Mouse (Mus musculus) retina, postnatal 1 day (tissue): ENCODE results near the gene Dop1a.

Source experiments
- DNase-seq: peaks from one replicate; pipeline ENCODE4 v3.0.0-alpha.2; 2012

Dop1a gene

GRCm38 (mm10) chr9:86513733-86514132 is 46.8 kb downstream of the Dop1a start:
- DNase-seq: peak; percentile 6

- DNase-seq: no peak
These were observed 47.4 kb downstream of the Dop1a start for GRCm38 (mm10) chr9:86514390-86514789.

- DNase-seq: no peak
These were observed 47.8 kb downstream of the Dop1a start for GRCm38 (mm10) chr9:86514798-86515197.

DNA sequence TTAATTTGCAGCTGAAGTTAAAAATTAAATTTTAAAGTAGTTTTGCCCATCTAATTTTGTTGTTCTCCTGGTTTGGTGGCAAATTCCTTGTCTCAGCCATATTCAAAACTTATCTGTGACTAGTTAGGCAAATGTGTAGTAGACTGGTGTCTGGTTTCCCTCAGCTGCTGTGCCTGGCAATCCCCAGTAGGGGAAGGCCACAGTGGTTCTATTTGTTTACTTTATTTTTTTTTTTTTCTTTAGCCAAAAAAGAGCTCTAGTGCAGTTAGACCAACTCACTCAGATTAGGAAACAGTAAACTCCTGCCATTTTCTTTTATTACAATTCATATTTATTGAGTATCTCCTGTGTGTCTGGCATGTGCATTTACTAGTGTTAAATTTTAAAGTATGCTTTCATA is 55.4 kb downstream of the Dop1a start:
- no peak for DNase-seq

DNA sequence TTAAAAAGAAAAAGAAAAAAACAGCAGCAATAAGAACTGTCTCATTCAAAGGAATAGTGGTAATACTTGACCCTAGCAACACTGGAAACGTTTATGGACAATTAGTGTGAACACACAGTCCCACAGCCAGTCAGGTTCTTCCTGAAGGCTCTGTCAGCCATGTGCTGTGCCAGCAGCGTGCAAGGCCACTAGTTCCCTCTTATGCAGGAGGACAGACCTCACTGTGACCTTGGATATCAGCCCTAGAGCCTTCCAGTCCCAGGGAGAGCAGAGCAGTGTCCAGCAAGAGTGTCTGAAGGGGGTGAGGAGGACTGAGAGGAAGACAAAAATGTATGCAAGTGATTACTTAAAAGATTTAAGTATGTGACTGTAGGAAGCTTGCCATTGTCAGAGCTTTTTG is 58.6 kb downstream of the Dop1a start:
- DNase-seq: no peak

GRCm38 (mm10) chr9:86534071-86534470 is 67.1 kb downstream of the Dop1a start:
- no peak for DNase-seq

DNA sequence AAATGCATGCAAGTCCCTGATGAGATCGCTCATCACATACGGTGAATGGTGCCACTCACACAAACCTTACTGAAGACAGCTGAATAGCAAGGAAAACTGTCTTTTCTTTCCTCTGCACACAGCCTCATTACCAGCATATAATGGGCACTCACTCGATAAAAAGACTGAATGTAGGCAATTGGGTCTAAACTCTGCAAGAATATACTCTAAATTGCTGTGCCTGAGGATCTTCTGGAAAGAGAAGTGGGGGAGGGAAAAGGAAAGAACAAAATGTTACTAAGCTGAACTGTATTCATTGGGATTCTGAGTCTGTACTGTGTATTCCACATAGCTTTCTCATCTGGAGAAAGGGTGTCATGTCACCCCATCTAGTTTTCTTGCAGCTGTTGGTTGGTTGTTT is 76.5 kb downstream of the Dop1a start:
- no peak for DNase-seq

- no peak for DNase-seq
These were observed 77.6 kb downstream of the Dop1a start for GRCm38 (mm10) chr9:86544559-86544958.

DNA sequence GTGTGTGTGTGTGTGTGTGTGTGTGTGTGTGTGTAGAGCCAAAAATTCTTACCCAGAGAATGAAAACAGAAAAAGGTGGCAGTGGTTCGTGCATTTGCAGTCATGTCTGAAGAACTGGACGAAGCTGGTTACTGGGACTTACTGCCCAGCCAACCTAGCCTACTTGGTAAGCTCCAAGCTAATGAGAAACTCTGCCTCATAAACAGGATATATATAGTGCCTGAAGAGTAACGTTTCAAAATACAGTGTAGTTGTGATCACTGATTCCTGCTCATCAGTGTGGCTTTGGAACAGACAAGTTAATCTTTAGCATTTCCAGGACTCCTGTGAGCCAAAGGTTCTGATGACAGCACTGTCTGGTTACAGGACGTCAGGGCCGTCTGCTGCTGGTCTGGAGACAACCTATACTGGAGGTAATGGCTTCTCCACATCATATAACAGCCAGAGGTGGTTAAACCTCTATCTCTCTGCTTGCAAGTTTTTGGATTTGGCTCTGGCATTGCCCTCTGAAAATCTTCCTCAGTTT is 82.7 kb downstream of the Dop1a start:
- no peak for DNase-seq

DNA sequence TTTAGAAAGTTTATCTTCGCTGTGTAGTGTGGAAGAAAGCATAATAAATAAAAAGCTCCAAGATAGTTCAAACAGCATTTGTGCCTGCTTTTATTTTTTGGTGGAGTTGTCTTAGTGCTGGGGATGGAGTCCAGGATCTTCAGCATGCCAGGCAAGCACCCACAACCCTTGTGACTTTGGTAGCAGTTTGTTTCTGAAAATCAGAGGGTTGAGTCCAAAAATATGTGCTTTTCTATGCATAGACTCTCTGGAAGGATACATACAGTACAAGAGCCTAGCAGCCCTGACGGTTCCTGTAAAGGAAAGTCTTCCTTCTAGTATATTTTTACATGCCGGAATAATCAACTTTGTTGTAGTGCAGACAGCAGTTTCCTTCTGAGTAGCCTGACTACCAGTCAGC is 83.8 kb downstream of the Dop1a start:
- DNase-seq: no peak

GRCm38 (mm10) chr9:86553886-86554285 is 86.9 kb downstream of the Dop1a start:
- no peak for DNase-seq

- no peak for DNase-seq
These were observed 87.7 kb downstream of the Dop1a start for GRCm38 (mm10) chr9:86554641-86555040.

DNA sequence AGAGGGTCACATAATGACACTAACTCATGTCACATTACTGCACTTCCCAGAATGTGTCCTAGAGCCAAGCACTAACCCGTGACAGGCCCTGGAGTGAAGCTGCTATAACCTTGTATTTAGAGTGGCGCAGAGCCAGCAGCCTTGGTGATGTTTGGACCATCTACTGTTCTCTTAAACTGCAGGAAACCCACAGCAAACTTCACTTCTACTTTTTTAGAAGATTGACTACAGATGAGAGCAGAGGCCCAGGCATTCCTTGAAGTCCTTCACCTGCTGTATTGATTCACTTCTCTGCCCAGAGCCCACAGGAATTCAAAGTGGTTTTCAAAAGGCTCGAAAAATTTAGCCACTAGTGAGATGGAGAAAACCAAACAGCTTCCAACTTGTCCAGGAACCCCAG is 93.6 kb downstream of the Dop1a start:
- DNase-seq: no peak

DNA sequence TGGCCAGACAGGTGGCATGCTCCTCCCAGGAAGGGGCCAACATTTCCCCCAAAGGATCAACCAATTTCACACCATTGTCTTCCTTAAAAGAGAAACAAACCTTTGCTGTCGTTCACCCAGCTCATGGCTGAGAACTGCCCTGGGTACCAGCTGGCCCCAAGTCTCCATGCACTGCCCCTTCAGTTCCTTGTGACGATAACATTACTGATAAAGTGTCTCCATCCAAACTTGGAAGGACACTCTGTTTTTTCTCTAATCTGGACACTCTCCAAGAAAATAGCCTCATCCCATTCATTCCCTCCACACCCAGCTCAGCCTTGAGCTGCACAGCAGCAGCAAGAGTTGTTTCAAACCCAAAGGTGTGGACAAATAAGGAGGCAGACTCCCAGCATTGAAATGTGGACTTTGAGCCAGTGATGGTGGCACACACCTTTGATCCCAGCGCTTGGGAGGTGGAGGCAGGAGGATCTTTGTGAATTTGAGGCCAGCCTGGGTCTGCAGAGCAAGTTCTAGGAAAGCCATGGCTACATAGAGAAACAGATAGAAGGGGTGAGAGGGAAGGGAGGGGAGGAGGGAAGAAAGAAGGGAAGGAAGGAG is 102.5 kb downstream of the Dop1a start:
- no peak for DNase-seq

GRCm38 (mm10) chr9:86570261-86570890 is 103.4 kb downstream of the Dop1a start:
- DNase-seq: no peak

DNA sequence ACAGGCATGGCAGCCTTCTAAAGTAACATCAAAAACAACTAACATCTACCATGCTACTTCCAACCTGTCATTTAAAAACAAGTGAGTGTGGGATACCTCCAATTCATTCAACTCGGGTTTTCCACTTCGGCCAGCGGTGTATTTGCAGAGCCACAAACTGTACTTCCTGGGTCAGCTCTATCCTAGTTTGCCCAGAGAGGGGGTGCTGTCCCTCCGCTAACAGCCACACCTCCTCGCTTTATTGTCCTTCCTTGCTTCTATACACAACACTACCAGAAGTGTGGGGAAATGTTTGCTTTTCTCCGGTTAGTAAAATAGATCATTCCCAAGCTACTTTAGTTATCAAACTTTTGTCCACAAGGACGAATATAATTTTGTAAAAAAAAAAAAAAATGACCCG is 104.0 kb downstream of the Dop1a start:
- DNase-seq: peak; percentile 12

DNA sequence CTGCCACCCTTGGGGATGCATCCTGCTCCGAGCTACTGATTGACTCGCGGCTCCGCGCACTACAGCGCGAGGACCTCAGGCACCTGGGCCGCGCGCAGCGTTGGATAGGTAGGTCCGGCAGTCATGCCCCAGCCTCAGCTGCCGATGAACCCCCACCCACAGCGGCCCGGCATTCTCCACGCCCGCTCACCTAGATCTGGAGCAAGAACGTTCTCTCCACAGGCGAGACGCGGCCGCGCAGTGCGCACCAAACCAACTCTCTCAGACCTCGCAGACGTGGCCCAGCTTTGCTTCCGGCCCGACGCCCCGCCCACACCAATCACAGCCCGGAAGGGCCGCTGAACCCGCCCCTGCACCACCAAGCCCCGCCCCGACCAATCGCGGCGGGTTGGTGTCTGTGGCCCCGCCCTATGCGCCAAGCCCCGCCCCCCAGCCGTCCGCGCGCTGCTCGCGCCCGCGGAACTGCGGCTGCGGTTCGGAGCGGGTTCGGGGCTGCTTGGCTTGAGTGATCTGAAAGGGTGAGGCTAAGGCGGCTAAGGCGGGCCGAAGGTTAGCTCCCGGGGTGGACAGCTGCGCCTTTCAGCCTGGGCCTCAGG is 104.7 kb downstream of the Dop1a start, which contains the start of the genes Pgm3 and Rwdd2a:
Gene Pgm3 (minus strand): TSS at position 303 of the 596 bp plus-strand sequence.
Gene Rwdd2a (plus strand): TSS at position 452 of the 596 bp plus-strand sequence.
- DNase-seq: peak; percentile 96

DNA sequence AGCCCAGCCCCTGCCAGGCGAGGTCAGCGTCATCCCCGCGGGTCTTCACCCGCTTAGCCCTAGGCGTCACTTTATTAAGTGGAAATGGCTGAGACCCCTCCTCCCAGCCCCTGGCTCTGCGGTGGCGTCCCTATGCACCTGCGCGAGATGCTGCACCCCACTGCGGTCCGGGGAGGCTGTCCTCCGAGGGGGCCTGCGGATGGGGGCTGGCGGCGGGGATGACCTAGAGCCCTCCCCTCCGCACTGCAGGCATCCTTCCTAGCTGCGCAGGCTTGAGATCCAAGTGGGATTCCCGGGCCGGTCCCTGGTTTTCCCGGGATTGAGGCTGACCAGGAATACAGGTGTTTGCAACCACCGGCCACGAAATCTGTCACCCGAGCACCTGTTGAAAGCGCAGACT is 105.2 kb downstream of the Dop1a start:
- DNase-seq: no peak

DNA sequence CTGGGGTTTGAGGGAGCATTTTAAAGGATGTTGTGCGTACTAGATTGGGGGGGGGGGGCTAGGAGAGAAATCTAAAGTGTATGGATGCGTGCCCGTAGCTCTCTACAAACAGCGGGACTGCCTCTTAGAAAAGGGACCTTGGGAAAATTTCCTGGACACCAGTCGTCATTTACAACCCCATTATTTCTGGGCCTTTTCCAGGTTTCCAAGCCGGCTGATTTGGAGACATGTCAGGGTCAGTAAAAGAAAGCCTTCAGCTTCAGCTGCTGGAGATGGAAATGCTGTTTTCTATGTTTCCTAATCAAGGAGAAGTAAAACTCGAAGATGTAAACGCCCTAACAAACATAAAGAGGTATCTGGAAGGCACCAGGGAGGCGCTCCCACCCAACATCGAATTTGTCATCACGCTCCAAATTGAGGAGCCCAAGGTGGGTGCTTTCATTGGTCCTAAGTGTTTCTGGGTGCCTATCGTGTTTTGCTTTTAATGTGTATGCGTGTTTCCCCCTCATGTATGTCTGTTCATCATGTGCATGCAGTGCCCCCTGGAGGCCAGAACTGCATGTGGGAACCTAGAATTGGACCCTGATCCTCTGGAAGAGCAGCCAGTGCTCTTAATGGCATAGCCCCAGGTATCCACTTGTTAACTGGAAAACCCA is 105.8 kb downstream of the Dop1a start:
- peak; percentile 88 for DNase-seq

GRCm38 (mm10) chr9:86573616-86574303 is 106.8 kb downstream of the Dop1a start:
- no peak for DNase-seq

GRCm38 (mm10) chr9:86575178-86575577 is 108.2 kb downstream of the Dop1a start:
- no peak for DNase-seq

- no peak for DNase-seq
These were observed 112.7 kb downstream of the Dop1a start for GRCm38 (mm10) chr9:86579657-86580056.

- peak; percentile 76 for DNase-seq
These were observed 116.8 kb downstream of the Dop1a start for GRCm38 (mm10) chr9:86583740-86584139.
